Mouse (Mus musculus): ENCODE measurements around the gene Dtx3. TPM values are rescaled to one million over a fixed set of nuclear protein-coding genes. Genes with fewer than 3 reads are reported as not detected.
A peak's percentile ranks its signal among the peaks of the same experiment; 100 is the strongest.

Gene Dtx3
- total and polyA plus RNA-seq, 2 experiments from 2014 or later = 30.0 to 64.1 TPM

DNA sequence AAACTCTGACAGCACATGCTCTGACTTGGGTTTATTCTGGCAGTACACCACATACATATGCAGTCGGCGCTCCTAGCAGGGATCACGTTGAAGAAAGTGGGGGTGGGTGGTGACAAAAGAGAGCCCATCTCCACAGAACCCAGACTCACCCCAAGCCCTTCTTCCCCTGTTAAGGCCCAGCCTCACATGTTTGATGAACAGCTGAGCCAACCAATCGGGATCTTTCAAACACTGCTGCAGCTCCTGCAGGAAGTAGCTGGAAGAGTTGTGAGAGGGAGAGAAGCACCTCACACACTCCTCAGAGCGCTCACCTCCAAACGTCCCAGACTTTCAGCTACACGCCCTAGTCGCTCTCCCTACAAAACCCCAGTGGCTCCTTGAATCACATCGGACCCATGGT, 10.4 kb downstream of the Dtx3 start:
- Histone ChIP-seq H3K9ac (replicated peaks; ENCODE audit: low read depth, low read length) (no peak overlapping the region), H3K9me3 (replicated peaks; ENCODE audit: control insufficient read depth, low read length) (no peaks in the 10 kb centered on the region), H3K4me1 (ENCODE audit: control insufficient read depth, insufficient read depth) (0 out of 2 replicates have a peak, but pooled peaks cover 8% of the 10 kb centered on the region), H3K27me3 (ENCODE audit: control insufficient read depth, insufficient read depth, low read length) (peaks cover 38% of the 10 kb centered on the region), H3K36me3 (replicated peaks; ENCODE audit: control insufficient read depth, insufficient read depth, low read length) (peaks cover 11% of the 10 kb centered on the region), H3K4me3 (ENCODE audit: low read depth, low read length) (no peak overlapping the region), H3K27ac (ENCODE audit: low read depth) (no peak overlapping the region), H3K4me2 (ENCODE audit: low read depth, low read length) (no peak overlapping the region)
- no peak for DNase-seq (ENCODE audit: low spot score)
- TF ChIP-seq EP300 (IDR thresholded peaks at IDR 0.05; ENCODE audit: low read depth) (no peak), CTCF (IDR thresholded peaks at IDR 0.05; ENCODE audit: low read depth) (no peak)
- ATAC-seq (ENCODE audit: insufficient read depth, low read depth) = no peak
- WGBS = 73% methylated on average over 9 of the region's 9 CpGs

DNA sequence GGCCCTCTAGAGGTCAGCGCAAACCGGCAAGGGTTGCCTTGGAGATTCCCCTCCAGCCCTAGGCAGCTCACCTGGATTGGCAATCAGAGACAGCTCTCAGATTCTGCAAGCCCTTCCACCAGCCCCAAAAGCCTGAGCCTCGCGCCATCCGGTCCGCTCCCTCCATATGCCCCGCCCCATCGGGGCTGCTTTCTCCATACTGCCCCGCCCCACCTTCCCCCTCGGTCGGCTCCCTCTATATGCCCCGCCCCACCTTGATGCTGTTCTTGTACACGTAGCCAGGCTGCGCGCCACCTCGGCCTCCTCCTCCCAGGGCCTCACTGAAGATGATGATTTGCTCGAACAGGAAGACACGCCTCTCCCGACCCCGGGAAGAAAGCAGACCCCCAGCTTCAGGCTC, 11.8 kb downstream of the Dtx3 start:
- Histone ChIP-seq H3K27ac (ENCODE audit: low read depth) (no peak overlapping the region), H3K9ac (replicated peaks; ENCODE audit: low read depth, low read length) (no peak overlapping the region), H3K4me2 (ENCODE audit: low read depth, low read length) (peak overlapping the region; percentile 49), H3K27me3 (ENCODE audit: control insufficient read depth, insufficient read depth, low read length) (peaks cover 51% of the 10 kb centered on the region), H3K4me3 (ENCODE audit: low read depth, low read length) (peak overlapping the region; percentile 32), H3K36me3 (replicated peaks; ENCODE audit: control insufficient read depth, insufficient read depth, low read length) (peaks cover 11% of the 10 kb centered on the region), H3K9me3 (replicated peaks; ENCODE audit: control insufficient read depth, low read length) (no peaks in the 10 kb centered on the region), H3K4me1 (ENCODE audit: control insufficient read depth, insufficient read depth) (0 out of 2 replicates have a peak, but pooled peaks cover 4% of the 10 kb centered on the region)
- no peak for ATAC-seq (ENCODE audit: insufficient read depth, low read depth)
- no peak for DNase-seq (ENCODE audit: low spot score)
- TF ChIP-seq EP300 (IDR thresholded peaks at IDR 0.05; ENCODE audit: low read depth) (no peak), CTCF (IDR thresholded peaks at IDR 0.05; ENCODE audit: low read depth) (no peak)
- WGBS = 19% methylated on average over 20 of the region's 20 CpGs

DNA sequence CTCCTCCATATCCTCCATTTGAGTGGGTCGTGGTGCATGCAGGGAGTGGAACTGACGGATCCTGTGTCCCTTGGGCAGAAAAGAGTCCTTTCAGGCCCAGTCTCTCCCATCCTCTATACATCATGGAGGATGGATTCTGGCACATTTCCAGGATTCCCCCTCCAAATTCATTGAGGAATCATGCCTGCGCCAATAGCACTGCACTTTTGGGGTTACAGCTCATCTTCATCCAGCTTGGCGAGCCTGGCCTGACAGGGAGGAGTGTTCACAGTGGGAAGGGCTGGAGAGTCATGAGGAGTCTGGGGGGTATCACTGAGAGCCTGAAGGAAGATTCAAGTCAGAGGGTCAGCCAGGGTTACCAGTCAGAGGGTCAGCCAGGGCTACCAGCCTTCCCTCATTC, 12.9 kb downstream of the Dtx3 start:
- peak overlapping the region; percentile 49 for H3K4me2 ChIP-seq (ENCODE audit: low read depth, low read length)
- peak overlapping the region; percentile 32 for H3K4me3 ChIP-seq (ENCODE audit: low read depth, low read length)
- 0 out of 2 replicates have a peak overlapping the region, but pooled peaks have one; percentile 17 for H3K9ac ChIP-seq (replicated peaks; ENCODE audit: low read depth, low read length)
- peaks cover 11% of the 10 kb centered on the region for H3K36me3 ChIP-seq (replicated peaks; ENCODE audit: control insufficient read depth, insufficient read depth, low read length)
- no peaks in the 10 kb centered on the region for H3K9me3 ChIP-seq (replicated peaks; ENCODE audit: control insufficient read depth, low read length)
- H3K27me3 ChIP-seq (ENCODE audit: control insufficient read depth, insufficient read depth, low read length) = peaks cover 56% of the 10 kb centered on the region
- H3K4me1 ChIP-seq (ENCODE audit: control insufficient read depth, insufficient read depth) = peaks cover 8% of the 10 kb centered on the region
- 72% methylated on average over 4 of the region's 4 CpGs for WGBS
- DNase-seq (ENCODE audit: low spot score) (no peak), ATAC-seq (ENCODE audit: insufficient read depth, low read depth) (no peak)
- no peak for TF ChIP-seq EP300 (IDR thresholded peaks at IDR 0.05; ENCODE audit: low read depth)
- TF ChIP-seq CTCF (IDR thresholded peaks at IDR 0.05; ENCODE audit: low read depth) = no peak
- no peak overlapping the region for H3K27ac ChIP-seq (ENCODE audit: low read depth)

DNA sequence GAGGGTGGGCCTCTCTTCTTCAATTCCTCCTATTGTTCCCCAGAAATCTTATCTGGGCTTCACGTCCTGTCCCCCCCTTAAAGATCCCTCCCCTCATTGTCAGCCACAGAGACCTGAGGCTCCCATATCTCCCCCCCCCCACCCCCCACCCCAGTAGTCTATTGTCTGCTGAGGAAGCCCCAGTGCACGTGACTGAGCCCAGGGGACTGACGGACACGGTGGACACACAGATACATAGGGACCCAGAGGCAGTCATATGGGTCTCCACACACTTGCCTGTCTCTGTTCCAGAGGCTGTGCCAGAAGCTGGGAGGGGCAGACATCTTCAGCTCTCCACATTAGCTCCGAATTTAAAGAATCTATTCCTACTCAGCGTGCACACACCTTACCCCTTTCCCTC, 14.0 kb downstream of the Dtx3 start:
- peak overlapping the region; percentile 32 for H3K4me3 ChIP-seq (ENCODE audit: low read depth, low read length)
- H3K27me3 ChIP-seq (ENCODE audit: control insufficient read depth, insufficient read depth, low read length) = peaks cover 67% of the 10 kb centered on the region
- peaks cover 8% of the 10 kb centered on the region for H3K4me1 ChIP-seq (ENCODE audit: control insufficient read depth, insufficient read depth)
- no peaks in the 10 kb centered on the region for H3K9me3 ChIP-seq (replicated peaks; ENCODE audit: control insufficient read depth, low read length)
- peak overlapping the region; percentile 49 for H3K4me2 ChIP-seq (ENCODE audit: low read depth, low read length)
- no peak overlapping the region; the same call in 1 of the 2 replicates for H3K9ac ChIP-seq (replicated peaks; ENCODE audit: low read depth, low read length)
- no peak for TF ChIP-seq CTCF (IDR thresholded peaks at IDR 0.05; ENCODE audit: low read depth)
- TF ChIP-seq EP300 (IDR thresholded peaks at IDR 0.05; ENCODE audit: low read depth) = no peak
- WGBS = 64% methylated on average over 6 of the region's 6 CpGs
- peak overlapping the region; percentile 63 for H3K27ac ChIP-seq (ENCODE audit: low read depth)
- H3K36me3 ChIP-seq (replicated peaks; ENCODE audit: control insufficient read depth, insufficient read depth, low read length) = peaks cover 11% of the 10 kb centered on the region
- ATAC-seq (ENCODE audit: insufficient read depth, low read depth) (peak; percentile 42), DNase-seq (ENCODE audit: low spot score) (no peak)

DNA sequence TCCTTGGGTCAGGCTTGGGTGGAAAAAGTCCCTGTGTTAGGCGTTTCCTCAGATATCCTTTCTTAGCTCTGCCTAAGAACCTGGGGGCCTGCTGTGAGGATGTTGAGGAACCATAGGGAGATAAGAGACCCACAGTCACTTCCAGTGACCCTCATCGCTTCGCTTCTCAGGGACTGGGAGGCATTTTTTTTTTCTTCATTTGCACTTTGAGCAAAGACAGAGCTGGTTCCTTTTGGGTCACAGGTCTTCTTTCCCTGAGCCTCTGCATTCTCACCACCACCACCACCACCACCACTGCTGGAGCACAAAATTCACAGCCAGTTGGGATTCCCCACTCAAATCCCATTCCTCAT, 14.9 kb downstream of the Dtx3 start:
- WGBS = 17% methylated on average over 3 of the region's 3 CpGs
- H3K27me3 ChIP-seq (ENCODE audit: control insufficient read depth, insufficient read depth, low read length) = peaks cover 76% of the 10 kb centered on the region
- peaks cover 8% of the 10 kb centered on the region for H3K36me3 ChIP-seq (replicated peaks; ENCODE audit: control insufficient read depth, insufficient read depth, low read length)
- no peak for DNase-seq (ENCODE audit: low spot score)
- ATAC-seq (ENCODE audit: insufficient read depth, low read depth) = no peak; the same call in 1 of the 2 replicates
- peak overlapping the region; percentile 65 for H3K4me2 ChIP-seq (ENCODE audit: low read depth, low read length)
- TF ChIP-seq CTCF (IDR thresholded peaks at IDR 0.05; ENCODE audit: low read depth) = no peak
- no peak for TF ChIP-seq EP300 (IDR thresholded peaks at IDR 0.05; ENCODE audit: low read depth)
- peaks cover 8% of the 10 kb centered on the region for H3K4me1 ChIP-seq (ENCODE audit: control insufficient read depth, insufficient read depth)
- peak overlapping the region; percentile 58 for H3K27ac ChIP-seq (ENCODE audit: low read depth)
- H3K9me3 ChIP-seq (replicated peaks; ENCODE audit: control insufficient read depth, low read length) = no peaks in the 10 kb centered on the region
- peak overlapping the region; percentile 36; the same call in 1 of the 2 replicates for H3K4me3 ChIP-seq (ENCODE audit: low read depth, low read length)
- no peak overlapping the region for H3K9ac ChIP-seq (replicated peaks; ENCODE audit: low read depth, low read length)

Data from heart, postnatal 0 days (tissue).